Comparison of ENCODE assay signal across 10 mouse cellular contexts in genomic region chr14:27246424-27246823, GRCm38 (mm10).
DNase-seq lines count a peak whose midpoint lies in the region; ATAC-seq and TF ChIP-seq lines count a peak whose summit lies in the region.
"Had no signal": no experiment of that assay in that cellular context is flagged by ENCODE, and none has a peak within 500 bp of the region (broad histone marks: within the 10 kb centered on the region; RNA-seq: fewer than 3 reads in every experiment).

No protein-coding gene starts in this region.

- WGBS in cerebellum, adult 2 months, result 41% methylated on average over 5 of the region's 5 CpGs
- WGBS in lung, embryonic 16.5 days, result 75% methylated on average over 5 of the region's 5 CpGs

- no peak for TF ChIP-seq CTCF in cerebellum, adult 2 months (IDR thresholded peaks at IDR 0.05; ENCODE audit: borderline replicate concordance, insufficient read depth, low read depth, low read length)

- peaks cover 18% of the 10 kb centered on the region for H3K4me1 ChIP-seq in cerebellum, adult 2 months (ENCODE audit: control insufficient read depth, insufficient read depth, low read length)
- H3K4me1 ChIP-seq in lung, embryonic 16.5 days (replicated peaks; ENCODE audit: control insufficient read depth, insufficient read depth, low read length), result no peaks in the 10 kb centered on the region; the same call in 1 of the 2 replicates
- H3K4me1 ChIP-seq: embryonic facial prominence, embryonic 15.5 days had no signal

- H3K36me3 ChIP-seq in lung, embryonic 16.5 days (ENCODE audit: control insufficient read depth, insufficient read depth, low read length), result no peaks in the 10 kb centered on the region
- H3K36me3 ChIP-seq: embryonic facial prominence, embryonic 15.5 days had no signal

- no peak for TF ChIP-seq POLR2A in cerebellum, adult 2 months (IDR thresholded peaks at IDR 0.05; ENCODE audit: borderline replicate concordance, insufficient read depth, low read length)

- no peak overlapping the region for H3K9ac ChIP-seq in lung, embryonic 16.5 days (ENCODE audit: low read length)
- H3K9ac ChIP-seq: embryonic facial prominence, embryonic 15.5 days; lung, embryonic 14.5 days had no signal

- peak overlapping the region; percentile 81; the same call in 1 of the 2 replicates for H3K27ac ChIP-seq in cerebellum, adult 2 months (ENCODE audit: insufficient read depth, low read length)
- peak overlapping the region; percentile 47; the same call in 1 of the 2 replicates for H3K27ac ChIP-seq in lung, embryonic 16.5 days (ENCODE audit: low read length)
- H3K27ac ChIP-seq: embryonic facial prominence, embryonic 15.5 days had no signal

- H3K27me3 ChIP-seq in cerebellum, adult 2 months (ENCODE audit: control insufficient read depth, insufficient read depth, low read length), result no peaks in the 10 kb centered on the region
- no peaks in the 10 kb centered on the region for H3K27me3 ChIP-seq in lung, embryonic 16.5 days (ENCODE audit: control insufficient read depth, insufficient read depth, low read depth, low read length)
- H3K27me3 ChIP-seq: embryonic facial prominence, embryonic 15.5 days had no signal

- no peak overlapping the region for H3K4me3 ChIP-seq in cerebellum, adult 2 months (replicated peaks; ENCODE audit: insufficient read depth, low read depth, low read length)
- no peak overlapping the region for H3K4me3 ChIP-seq in lung, embryonic 16.5 days (ENCODE audit: low read length)
- H3K4me3 ChIP-seq: embryonic facial prominence, embryonic 15.5 days had no signal

- peak; percentile 31 for DNase-seq in kidney, adult 9 months
- no peak for DNase-seq in kidney, adult 8-10 months
- peak; percentile 56 to 73 for DNase-seq in cerebellum, adult 2 months
- DNase-seq in cerebellum, postnatal 25 days, result peak; percentile 72 to 79
- DNase-seq in thymus, postnatal 0 days (ENCODE audit: low spot score), result no peak
- no peak for DNase-seq in frontal cortex, postnatal 25 days (ENCODE audit: low spot score in 2 of 2)
- DNase-seq: lung, embryonic 14.5 days; right cerebral cortex, postnatal 4 days had no signal

- no peak for ATAC-seq in lung, embryonic 16.5 days (ENCODE audit: low read depth)

- H3K9me3 ChIP-seq in lung, embryonic 16.5 days (ENCODE audit: control insufficient read depth, low read length), result no peaks in the 10 kb centered on the region
- H3K9me3 ChIP-seq: embryonic facial prominence, embryonic 15.5 days had no signal

- no peak overlapping the region for H3K4me2 ChIP-seq in lung, embryonic 16.5 days (ENCODE audit: low read depth, low read length)
- H3K4me2 ChIP-seq: embryonic facial prominence, embryonic 15.5 days; lung, embryonic 14.5 days had no signal

Comparison
In these comparisons a context has a peak if more than half of its experiments do, and no peak if none do; other contexts are left out.
1. DNase-seq: peak in kidney, adult 9 months (single experiment), cerebellum, adult 2 months (2 of 2) and cerebellum, postnatal 25 days (2 of 2); none in kidney, adult 8-10 months (0 of 2), thymus, postnatal 0 days (single experiment) and frontal cortex, postnatal 25 days (0 of 2).